Mouse (Mus musculus): ENCODE results near the gene Golt1a. TPM values are rescaled to one million over a fixed set of nuclear protein-coding genes. Genes with fewer than 3 reads are reported as not detected.

Golt1a gene
- total RNA-seq, 2 experiments from 2014 or later, result not detected

DNA sequence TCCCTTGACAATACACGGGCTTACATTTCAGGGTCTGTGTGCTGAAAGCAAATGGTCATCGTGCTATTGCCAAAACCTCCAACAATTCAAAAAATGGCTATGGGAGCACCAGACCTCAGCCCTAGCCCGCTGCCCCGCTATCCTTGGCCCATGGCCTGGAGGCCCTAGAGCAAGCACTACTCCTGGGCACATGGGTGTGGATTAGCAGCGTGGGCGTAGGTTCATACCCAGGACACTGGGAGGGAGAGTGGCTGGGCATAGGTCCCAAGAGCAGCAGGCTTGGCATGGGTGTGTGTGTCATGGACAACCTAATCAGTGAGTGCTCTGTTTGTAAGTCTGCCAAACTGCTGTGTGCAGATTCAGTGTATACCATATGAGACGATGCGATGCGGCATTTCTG lies 13.2 kb upstream of the Golt1a start:
- intact Hi-C loops (cut with DNase I), result no loop called here
- DNase-seq (ENCODE audit: low spot score), result peak; percentile 42

GRCm38 (mm10) chr1:133298816-133299215 lies 10.8 kb upstream of the Golt1a start:
- no peak for DNase-seq (ENCODE audit: low spot score)
- intact Hi-C loops (cut with DNase I), result no loop called here

DNA sequence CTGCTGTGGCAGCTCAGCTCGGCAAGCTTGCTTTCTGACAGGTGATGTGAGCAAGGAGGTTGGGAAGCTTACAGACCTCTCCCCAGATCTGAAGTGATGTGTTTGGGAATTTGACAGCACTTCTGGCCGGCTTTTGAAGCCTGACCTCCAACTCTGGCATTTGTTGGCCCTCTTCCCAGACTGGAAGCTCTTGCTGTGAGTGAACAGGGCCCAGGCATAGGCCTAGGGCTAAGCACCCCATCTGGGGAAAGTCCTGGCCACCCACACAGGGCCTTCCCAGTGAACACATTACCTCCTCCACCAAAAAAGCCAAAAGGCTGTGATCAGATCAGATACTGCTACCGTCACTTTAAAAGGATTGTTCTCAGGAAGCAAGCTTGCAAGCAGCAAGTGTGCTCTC lies 7.1 kb upstream of the Golt1a start:
- DNase-seq (ENCODE audit: low spot score), result no peak

DNA sequence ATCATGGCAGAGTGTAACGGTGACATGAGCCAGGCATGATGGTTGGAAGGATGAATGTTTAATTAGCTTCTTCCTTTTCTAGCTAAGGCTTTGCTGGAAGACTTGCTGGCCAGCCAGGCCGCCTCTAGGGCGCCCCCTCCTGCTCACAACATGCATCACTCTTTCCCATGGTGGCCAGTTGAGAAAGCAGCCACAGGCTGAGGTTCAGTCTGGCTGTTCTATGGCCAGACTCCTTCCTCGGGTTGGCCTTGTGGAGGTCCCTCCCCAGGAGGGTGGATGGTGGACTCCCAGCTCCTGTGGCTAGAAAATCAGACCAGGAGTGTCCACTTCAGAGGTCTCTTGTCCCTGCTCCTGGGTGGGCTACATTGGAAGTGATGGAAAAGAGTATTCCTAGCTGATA lies 2.8 kb upstream of the Golt1a start:
- peak; percentile 57 for DNase-seq (ENCODE audit: low spot score)
- intact Hi-C loops (cut with DNase I), result loop anchor here (1.0 kb wide), 2 partner anchors 126 to 130 kb away; no protein-coding TSS in a partner anchor

More for the DNA sequence above, 7.1 kb upstream of the Golt1a start:
- intact Hi-C loops (cut with DNase I), result no loop called here

DNA sequence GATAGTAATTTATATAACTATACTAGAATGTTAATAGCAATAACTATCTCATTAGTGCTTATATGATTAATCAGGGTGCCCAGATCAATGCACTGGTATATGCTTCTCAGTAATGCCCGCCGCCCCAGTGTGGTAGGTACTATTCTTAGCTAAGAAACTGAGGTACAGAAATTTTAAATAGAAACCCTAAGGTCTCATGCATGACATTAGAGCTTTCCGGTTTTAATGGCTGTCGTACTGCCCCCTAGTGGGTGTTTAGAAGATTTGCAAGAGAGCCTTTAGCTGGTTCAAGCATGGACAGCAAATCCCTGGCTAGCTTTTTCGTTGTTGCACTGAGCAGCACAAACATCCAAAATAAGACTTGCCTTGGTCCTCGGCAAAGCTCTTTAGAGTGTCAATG lies 2.3 kb upstream of the Golt1a start:
- intact Hi-C loops (cut with DNase I), result loop anchor here (1.0 kb wide), 2 partner anchors 126 to 130 kb away; no protein-coding TSS in a partner anchor
- no peak for DNase-seq (ENCODE audit: low spot score)

DNA sequence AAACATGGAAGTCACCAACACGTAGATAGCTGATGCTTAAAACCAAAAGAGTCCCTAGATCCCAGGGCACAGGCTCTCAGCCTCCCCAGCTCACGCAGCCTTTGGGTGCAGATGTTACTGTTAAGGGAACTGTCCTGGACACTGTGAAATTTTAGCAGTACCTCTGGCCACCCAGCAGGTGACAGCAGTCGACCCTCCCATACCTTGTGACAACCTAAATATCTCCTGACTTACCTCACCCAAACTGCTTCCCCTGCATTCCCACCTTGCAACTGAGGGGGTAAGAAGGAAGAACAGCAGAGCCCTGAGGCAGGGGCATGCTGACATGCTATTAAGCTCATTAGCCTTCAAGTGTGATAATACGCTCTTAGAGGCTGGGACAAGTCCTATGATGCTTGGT lies 1.6 kb downstream of the Golt1a start:
- intact Hi-C loops (cut with DNase I), result loop anchor here (10.0 kb wide), 1 partner anchor 276 kb away; the partner anchor contains the start of gene Mdm4
- no peak for DNase-seq (ENCODE audit: low spot score)

DNA sequence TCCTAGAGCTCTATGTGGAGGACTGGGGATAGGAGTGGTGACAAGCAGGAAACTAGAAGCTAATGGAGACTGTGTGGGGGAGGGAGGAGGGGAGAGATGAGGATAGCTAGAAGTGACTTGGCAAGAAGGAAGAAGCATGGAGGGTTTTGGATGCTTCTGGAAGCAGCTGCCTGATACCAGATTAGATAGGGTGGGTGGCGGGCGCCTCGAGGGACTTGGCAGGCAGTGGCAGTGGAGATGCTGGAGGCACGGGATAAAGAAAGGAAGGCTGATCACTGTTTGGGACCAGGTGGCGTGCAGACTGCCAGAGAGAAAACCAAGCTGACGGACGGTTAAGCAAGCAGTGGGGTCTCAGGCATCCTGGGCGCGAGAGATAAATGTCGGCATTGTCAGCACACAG lies 2.3 kb downstream of the Golt1a start:
- intact Hi-C loops (cut with DNase I), result loop anchor here (10.0 kb wide), 1 partner anchor 277 kb away; the partner anchor contains the start of gene Mdm4
- DNase-seq (ENCODE audit: low spot score), result no peak

DNA sequence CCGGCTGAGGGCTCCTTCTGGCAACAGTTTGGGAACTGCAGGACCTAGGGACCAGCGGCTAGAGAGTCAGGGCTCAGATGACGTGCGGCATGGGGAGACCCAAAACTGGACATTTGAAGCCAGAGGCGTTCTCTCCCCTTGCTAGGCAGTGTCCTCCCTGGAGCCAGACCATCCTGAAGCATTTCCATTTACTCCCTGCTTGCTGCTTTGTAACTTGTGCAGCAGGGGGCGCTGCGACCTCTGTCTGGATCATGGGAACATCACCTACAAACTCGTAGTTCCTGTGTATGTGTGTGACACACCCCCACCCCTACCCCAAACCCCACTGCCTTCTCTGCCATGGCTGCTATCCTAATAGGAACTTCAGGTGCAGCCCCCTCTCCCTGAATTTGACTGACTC lies 4.8 kb downstream of the Golt1a start:
- no peak for DNase-seq (ENCODE audit: low spot score)
- intact Hi-C loops (cut with DNase I), result loop anchor here (1.0 to 10.0 kb wide), 2 partner anchors 280 to 296 kb away; partner anchors contain the start of genes Mdm4 and Snrpe

- intact Hi-C loops (cut with DNase I), result loop anchor here (10.0 kb wide), 1 partner anchor 281 kb away; the partner anchor contains the start of gene Mdm4
- DNase-seq (ENCODE audit: low spot score), result no peak
These were observed 6.2 kb downstream of the Golt1a start for GRCm38 (mm10) chr1:133315775-133316174.

- no peak for DNase-seq (ENCODE audit: low spot score)
- intact Hi-C loops (cut with DNase I), result loop anchor here (10.0 kb wide), 1 partner anchor 282 kb away; the partner anchor contains the start of gene Mdm4
These were observed 7.0 kb downstream of the Golt1a start for GRCm38 (mm10) chr1:133316577-133316976.

DNA sequence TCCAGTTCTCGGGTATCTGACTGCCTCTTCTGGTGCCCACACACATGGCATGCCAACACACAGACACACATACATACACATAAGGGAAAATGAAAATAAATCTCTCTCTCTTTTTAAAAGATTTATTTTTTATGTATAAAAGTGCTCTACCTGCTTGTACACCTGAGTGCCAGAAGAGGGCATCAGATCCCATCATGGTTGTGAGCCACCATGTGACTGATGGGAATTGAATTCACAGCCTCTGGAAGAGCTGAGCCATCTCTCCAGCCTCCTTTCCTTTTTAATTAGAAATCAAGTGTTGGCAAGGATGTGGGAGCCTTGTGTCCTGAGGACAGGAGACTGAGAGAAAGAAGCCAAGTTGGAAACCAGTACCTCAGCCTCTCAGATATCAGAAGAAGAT lies 7.5 kb downstream of the Golt1a start:
- no peak for DNase-seq (ENCODE audit: low spot score)
- intact Hi-C loops (cut with DNase I), result loop anchor here (10.0 kb wide), 1 partner anchor 282 kb away; the partner anchor contains the start of gene Mdm4

GRCm38 (mm10) chr1:133321267-133321925 lies 11.8 kb downstream of the Golt1a start, which contains the start of gene Kiss1:
Gene Kiss1, plus strand, starts transcription at chr1:133321875.
- intact Hi-C loops (cut with DNase I), result no loop called here

GRCm38 (mm10) chr1:133323333-133323732 lies 13.7 kb downstream of the Golt1a start:
- no peak for DNase-seq (ENCODE audit: low spot score)
- intact Hi-C loops (cut with DNase I), result no loop called here

More at GRCm38 (mm10) chr1:133321267-133321925, 11.8 kb downstream of the Golt1a start, which contains the start of gene Kiss1:
- no peak for DNase-seq (ENCODE audit: low spot score)

DNA sequence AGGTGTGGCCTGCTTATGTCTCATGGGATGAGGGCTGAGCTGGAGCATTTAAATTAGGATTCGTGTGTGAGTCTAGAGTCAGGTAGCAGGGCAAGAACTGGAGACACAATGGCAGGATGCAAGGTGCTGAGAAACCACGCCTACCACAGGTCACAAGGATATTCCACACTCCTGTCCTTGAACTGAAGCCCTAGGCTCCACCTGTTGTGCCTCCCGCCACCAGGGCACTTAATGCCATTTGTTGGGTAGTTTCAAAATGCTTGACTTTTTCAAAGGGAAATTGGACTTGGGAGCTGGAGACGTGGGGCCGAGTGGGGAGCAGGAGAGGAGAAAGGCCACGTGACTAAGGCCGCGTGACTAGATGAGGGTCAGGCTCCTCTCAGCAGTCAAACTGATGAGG lies 16.4 kb downstream of the Golt1a start:
- intact Hi-C loops (cut with DNase I), result no loop called here
- DNase-seq (ENCODE audit: low spot score), result no peak

DNA sequence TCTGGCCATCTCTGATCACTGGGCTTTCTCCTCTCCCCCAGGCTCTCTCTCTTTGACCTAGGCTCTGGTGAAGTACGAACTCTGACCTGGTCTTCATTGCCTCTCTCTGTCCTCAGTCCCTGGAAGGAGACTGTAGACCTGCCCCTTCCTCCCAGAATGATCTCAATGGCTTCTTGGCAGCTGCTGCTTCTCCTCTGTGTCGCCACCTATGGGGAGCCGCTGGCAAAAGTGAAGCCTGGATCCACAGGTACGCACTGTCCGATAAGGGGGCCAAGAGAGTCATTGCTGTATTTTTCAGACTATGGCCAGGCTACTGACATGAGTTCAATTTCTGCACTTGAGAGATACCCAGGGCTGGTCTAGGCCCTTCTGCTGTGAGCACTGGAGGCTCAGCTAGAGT lies 17.5 kb downstream of the Golt1a start:
- DNase-seq (ENCODE audit: low spot score), result no peak
- intact Hi-C loops (cut with DNase I), result no loop called here

DNA sequence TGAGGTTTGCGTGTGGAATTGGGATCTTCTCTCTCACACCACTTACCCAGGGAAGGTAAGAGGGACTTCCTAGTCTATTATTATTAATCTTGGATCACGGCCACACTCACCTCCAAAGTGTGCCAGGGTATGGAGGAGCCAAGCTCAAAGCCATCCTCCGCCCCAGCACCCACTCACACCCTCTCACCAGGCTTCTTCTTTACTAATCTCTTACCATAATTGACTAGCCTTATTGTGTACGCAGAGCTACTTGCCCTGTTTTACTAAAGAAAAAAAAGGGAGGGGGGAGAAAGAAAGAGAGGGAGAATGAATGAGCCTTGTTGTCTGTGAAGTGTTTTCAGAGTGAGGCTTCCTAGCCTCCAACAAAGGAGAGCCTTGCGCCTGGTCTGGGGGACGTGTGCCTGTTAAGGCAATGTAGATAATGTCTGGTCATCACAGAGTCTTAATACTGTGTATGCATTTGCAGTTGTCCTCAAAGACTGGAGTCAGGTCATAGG lies 18.7 kb downstream of the Golt1a start:
- no peak for DNase-seq (ENCODE audit: low spot score)
- intact Hi-C loops (cut with DNase I), result no loop called here

DNA sequence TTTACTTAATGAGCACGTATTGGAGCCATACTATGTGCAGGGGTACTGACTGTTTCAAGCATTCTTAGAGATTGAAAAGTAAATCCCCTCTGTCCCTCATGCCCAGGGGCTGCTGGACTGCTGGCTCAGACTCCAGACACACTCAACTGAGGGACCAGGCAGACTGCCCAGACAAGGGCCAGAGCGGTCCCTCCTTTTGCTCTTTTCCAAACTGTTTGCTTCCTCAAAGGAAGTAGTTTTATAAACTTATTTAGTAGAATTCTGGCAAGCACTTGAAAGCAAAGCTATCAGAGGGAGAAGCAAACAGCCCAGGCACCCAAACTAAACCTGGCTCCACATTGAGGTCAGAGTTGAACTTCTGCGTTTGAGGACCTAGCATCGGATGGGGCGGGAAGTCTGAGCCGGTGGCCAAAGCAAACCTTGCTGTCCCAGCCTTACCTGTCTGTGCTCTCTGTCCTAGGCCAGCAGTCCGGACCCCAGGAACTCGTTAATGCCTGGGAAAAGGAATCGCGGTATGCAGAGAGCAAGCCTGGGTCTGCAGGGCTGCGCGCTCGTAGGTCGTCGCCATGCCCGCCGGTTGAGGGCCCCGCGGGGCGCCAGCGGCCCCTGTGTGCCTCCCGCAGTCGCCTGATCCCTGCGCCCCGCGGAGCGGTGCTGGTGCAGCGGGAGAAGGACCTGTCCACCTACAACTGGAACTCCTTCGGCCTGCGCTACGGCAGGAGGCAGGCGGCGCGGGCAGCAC lies 19.5 kb downstream of the Golt1a start:
- no peak for DNase-seq (ENCODE audit: low spot score)
- intact Hi-C loops (cut with DNase I), result no loop called here

DNA sequence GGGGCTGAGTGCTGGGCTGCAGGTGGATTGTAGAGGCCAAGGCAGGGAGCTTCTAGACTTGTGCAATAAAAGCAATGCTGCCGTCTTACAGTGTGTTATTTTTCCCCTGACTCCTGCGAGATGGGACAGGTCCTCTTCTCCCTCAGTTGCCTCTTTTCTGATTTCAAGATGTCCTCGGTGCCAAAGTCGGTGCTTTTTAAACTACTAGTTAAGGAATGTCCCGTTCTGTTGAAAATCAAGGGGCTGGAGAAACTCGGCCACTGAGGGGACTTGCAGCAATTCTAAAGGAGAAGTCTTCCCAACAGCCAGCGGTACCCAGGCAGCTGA lies 20.0 kb downstream of the Golt1a start:
- no peak for DNase-seq (ENCODE audit: low spot score)
- intact Hi-C loops (cut with DNase I), result no loop called here

- intact Hi-C loops (cut with DNase I), result no loop called here
- DNase-seq (ENCODE audit: low spot score), result no peak
These were observed 21.5 kb downstream of the Golt1a start for GRCm38 (mm10) chr1:133331142-133331541.

DNA sequence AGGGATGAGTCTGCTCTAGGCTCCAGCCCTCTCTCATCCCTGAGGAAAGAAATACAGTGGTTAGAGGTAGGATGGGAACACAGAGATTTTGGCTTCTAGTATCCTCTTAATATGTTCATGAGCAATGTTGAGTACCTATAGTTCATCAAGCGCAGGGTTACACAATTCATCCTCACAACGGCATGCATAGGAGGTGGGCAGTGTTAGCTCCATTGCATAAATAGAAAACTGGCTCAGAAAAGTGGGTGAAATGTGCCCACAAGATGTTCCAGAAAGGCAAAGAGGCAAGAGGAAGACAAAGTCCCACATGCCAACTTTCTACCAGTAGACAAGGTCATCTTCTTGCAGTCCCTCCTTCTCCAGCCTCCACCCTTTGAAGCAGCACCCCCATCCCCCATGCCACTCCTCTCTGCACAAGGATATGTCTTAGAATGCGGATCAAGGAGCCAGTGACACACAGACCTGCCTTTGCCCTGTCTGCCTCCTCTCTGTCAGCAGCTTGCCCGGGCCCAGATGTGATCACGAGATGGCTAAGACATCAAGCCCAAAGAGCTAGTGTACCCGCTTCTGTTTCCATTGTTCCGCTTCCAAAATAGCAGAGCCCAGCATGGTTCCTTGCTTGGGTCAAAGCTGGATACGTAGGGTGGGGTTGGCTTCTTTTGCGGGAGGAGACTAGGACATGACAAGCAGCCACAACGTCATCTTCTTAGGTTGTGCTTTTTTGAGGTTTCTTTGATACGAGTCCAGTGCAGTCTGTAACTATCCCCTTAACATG lies 23.2 kb downstream of the Golt1a start:
- intact Hi-C loops (cut with DNase I), result no loop called here
- DNase-seq (ENCODE audit: low spot score), result no peak

All from heart, postnatal 25 days (tissue).